Mouse (Mus musculus) erythroblast, adult 5-6 weeks (primary cell): Measurements from ENCODE around the gene Klk1b26. TPM values are rescaled to one million over a fixed set of nuclear protein-coding genes. Genes with fewer than 3 reads are reported as not detected.
"Not testable (repeated sequence)": the region's sequence is repeated elsewhere in the genome, so short reads cannot be mapped to it uniquely, and the experiment has no call there.

Experiments
- ATAC-seq: replicated peaks from 2 replicates; pipeline ENCODE4 v1.8.0; 2016; ENCODE audit warnings: moderate number of reproducible peaks, mild to moderate bottlenecking, moderate TSS enrichment, inconsistent platforms; ENCODE audit not compliant: poor library complexity, low FRiP score, severe bottlenecking
- total RNA-seq, 2 experiments: library from RNA; stranded (forward) in 1 of 2; stranded (reverse) in 1 of 2; fragments of 150-400 nt in 1 of 2; fragments of 200-764, 138-1000 nt in 1 of 2; gene quantifications; 2 replicates each; pipeline versions ENCODE4 v1.2.3 to v1.2.4; 2015 to 2017; ENCODE audit warnings: low replicate concordance in 2 of 2

Klk1b26 gene
- not detected in 2 replicates for total RNA-seq (2015; ENCODE audit: low replicate concordance)
- total RNA-seq (2017; ENCODE audit: low replicate concordance): not detected in 2 replicates

DNA sequence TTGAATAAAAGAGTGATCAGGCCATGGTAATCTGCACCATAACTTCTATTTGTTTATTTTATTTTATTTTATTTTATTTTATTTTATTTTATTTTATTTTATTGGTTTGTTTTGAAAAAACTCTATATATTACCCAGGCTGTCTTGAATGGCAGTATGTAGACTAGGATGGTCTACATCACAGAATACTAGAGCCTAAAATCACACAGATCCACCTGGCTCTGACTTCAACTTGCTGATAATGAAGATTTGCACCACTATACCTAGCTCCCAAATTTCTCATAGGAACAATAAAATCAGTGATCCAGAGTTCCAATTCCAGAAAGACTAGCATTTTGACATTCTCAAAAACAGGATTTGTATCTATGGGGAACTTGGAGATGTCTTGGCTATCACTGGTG lies at the start of gene Klk1b26:
TSS of gene Klk1b26 (plus strand) at position 301 of the 400 bp plus-strand sequence.
- not testable (repeated sequence) for ATAC-seq

GRCm38 (mm10) chr7:43966451-43966850 lies 45.5 kb upstream of the Klk1b26 start, which contains the start of gene Klk1b1:
Gene Klk1b1 (plus strand): TSS chr7:43966751.
- ATAC-seq: no peak

DNA sequence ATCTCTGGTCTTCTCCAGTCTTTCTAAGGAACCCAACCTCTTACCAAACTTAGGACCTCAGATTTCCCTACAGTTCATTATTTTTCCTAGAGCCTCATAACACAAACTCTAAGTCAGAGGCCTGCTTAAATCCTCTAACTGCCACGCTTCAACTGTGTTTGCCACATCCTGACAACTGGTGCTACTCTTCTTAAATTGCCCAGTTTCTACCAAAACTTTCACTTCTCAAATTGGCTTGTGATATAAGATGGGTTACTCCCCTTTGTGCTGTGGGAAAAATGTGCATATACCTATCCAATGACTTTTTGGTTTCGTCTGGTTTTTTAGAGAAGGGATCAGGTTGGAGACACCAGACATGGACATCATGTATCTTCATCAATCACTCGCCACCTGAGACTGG lies 44.9 kb upstream of the Klk1b26 start:
- no peak for ATAC-seq

DNA sequence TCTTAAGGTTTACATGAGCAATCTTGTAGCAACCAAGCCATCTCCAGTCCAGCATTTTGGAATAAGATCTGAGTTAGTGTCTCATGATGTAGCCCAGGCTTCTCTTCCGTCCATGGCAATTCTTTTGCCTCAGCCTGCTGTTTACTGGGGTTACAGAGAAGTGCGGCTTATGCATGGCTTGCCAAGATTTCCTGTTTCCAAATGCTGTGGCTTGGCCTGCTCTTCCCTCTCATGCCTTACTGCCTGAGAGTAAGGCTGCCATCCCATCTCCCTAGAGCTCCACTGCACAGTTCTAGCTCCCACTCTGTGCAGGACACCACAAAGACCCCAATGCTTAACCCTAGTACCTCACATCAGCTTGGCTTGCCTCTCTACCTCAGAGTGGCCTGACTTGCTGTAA lies 44.4 kb upstream of the Klk1b26 start:
- no peak for ATAC-seq

- ATAC-seq: not testable (repeated sequence)
These were observed 36.2 kb upstream of the Klk1b26 start, which contains the start of gene Klk1b9 for GRCm38 (mm10) chr7:43975761-43976160. Gene Klk1b9 (plus strand): TSS chr7:43976061.

DNA sequence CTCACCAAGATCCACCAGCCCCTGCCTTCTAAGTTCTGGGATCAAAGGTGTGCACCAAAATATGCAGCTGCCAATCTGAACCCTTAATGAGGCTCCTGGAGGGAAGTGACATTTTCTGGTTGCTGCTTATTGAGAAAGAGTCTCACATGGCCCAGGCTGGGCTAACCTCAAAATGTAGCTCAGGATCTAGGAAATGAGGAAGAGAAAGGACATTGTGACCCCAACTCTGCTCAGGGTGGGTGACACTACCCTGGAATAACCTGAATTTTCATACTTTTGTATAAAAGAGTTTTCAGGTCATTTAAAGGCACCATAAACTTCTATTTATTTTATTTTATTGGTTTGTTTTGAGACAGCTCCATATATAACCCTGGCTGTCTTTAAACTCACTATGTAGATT lies 26.3 kb upstream of the Klk1b26 start:
- ATAC-seq: no peak

- ATAC-seq: not testable (repeated sequence)
These were observed 17.1 kb upstream of the Klk1b26 start for GRCm38 (mm10) chr7:43994821-43995220.

DNA sequence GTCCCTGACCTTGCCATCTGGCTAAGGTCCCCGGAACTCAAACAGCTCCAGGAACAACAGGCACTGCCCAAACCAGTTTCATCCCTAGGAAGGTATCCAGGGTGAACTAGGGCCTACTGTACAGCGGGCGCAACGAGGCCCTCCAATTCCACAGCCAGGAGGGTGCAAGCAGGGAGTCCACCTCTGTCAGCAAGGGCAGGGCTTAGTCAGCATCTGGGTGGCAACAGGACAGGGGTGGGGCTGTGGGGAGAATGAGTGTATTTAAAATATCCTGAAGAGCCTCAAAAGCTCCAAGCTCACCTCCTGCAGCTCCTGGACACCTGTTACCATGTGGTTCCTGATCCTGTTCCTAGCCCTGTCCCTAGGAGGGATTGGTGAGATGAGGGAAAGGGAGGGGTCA lies 16.4 kb upstream of the Klk1b26 start, which contains the start of gene Klk1b11:
TSS of gene Klk1b11 (plus strand) at position 301 of the 400 bp plus-strand sequence.
- not testable (repeated sequence) for ATAC-seq

DNA sequence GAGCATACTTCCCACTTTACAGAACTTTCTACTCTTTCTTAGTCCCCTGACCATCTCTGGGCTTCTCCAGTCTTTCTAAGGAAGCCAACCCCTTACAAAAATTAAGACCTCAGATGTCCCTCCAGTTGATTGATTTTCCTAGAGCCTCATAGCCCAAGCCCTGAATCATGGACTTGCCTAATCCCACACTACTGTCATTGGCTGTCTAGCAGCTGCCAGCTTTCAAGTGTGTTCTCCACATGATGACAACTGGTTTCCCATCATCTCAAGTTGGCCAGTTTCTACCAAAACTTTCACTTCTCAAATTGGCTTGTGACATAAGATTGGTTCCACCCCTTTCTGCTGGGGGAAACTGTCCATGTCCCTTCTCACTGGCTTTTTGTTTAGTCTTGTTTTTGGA lies 7.1 kb upstream of the Klk1b26 start:
- no peak for ATAC-seq

- not testable (repeated sequence) for ATAC-seq
These were observed 2.7 kb downstream of the Klk1b26 start for GRCm38 (mm10) chr7:44014666-44015065.

DNA sequence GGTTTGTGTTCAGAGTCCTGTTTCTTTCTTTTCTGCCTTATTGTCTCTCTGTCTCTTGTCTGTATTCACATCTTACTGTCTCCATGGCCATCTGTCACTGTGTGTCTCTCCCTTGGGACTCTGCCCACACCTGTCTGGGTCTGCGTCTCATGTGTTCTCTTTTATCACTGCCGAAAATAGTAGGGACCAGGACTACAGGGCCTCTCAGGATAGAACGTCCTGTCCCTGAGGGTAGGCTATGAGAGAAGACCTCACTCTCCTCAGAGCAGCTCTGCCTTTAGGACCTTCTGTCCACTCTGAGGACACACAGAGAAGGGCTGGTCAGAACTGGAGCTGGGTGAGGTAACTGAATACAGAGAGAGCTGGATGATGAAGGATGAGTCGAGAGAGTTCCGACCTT lies 3.1 kb downstream of the Klk1b26 start:
- no peak for ATAC-seq

GRCm38 (mm10) chr7:44051990-44052389 lies 40.0 kb downstream of the Klk1b26 start, which contains the start of gene Klk1b27:
Gene Klk1b27 (plus strand): TSS chr7:44052290.
- ATAC-seq: not testable (repeated sequence)

Other genes with a start within 250 kb of the Klk1b26 start
- gene Klk12, start 243.3 kb upstream of the Klk1b26 start, total RNA-seq (2015; ENCODE audit: low replicate concordance): not detected in 2 replicates
- not detected in 2 replicates for gene Klk12, start 243.3 kb upstream of the Klk1b26 start, total RNA-seq (2017; ENCODE audit: low replicate concordance)
- gene Klk11, start 237.6 kb upstream of the Klk1b26 start, total RNA-seq (2015; ENCODE audit: low replicate concordance): not detected in 2 replicates
- not detected in 2 replicates for gene Klk11, start 237.6 kb upstream of the Klk1b26 start, total RNA-seq (2017; ENCODE audit: low replicate concordance)
- not detected in 2 replicates for gene Klk10, start 231.1 kb upstream of the Klk1b26 start, total RNA-seq (2015; ENCODE audit: low replicate concordance)
- not detected in 2 replicates for gene Klk10, start 231.1 kb upstream of the Klk1b26 start, total RNA-seq (2017; ENCODE audit: low replicate concordance)
- not detected in 2 replicates for gene Klk9, start 220.3 kb upstream of the Klk1b26 start, total RNA-seq (2015; ENCODE audit: low replicate concordance)
- not detected in 2 replicates for gene Klk9, start 220.3 kb upstream of the Klk1b26 start, total RNA-seq (2017; ENCODE audit: low replicate concordance)
- gene Klk8, start 214.6 kb upstream of the Klk1b26 start, total RNA-seq (2015; ENCODE audit: low replicate concordance): 6.1 TPM in 1 of 2 replicates, not detected in the other
- gene Klk8, start 214.6 kb upstream of the Klk1b26 start, total RNA-seq (2017; ENCODE audit: low replicate concordance): 0.56 and 8.3 TPM in 2 replicates
- not detected in 2 replicates for gene Klk7, start 200.9 kb upstream of the Klk1b26 start, total RNA-seq (2015; ENCODE audit: low replicate concordance)
- gene Klk7, start 200.9 kb upstream of the Klk1b26 start, total RNA-seq (2017; ENCODE audit: low replicate concordance): not detected in 2 replicates
- not detected in 2 replicates for gene Klk6, start 187.7 kb upstream of the Klk1b26 start, total RNA-seq (2015; ENCODE audit: low replicate concordance)
- not detected in 2 replicates for gene Klk6, start 187.7 kb upstream of the Klk1b26 start, total RNA-seq (2017; ENCODE audit: low replicate concordance)
- not detected in 2 replicates for gene Klk5, start 170.2 kb upstream of the Klk1b26 start, total RNA-seq (2015; ENCODE audit: low replicate concordance)
- not detected in 2 replicates for gene Klk5, start 170.2 kb upstream of the Klk1b26 start, total RNA-seq (2017; ENCODE audit: low replicate concordance)
- gene Klk4, start 131.0 kb upstream of the Klk1b26 start, total RNA-seq (2015; ENCODE audit: low replicate concordance): not detected in 2 replicates
- not detected in 2 replicates for gene Klk4, start 131.0 kb upstream of the Klk1b26 start, total RNA-seq (2017; ENCODE audit: low replicate concordance)
- gene Klk15, start 78.4 kb upstream of the Klk1b26 start, total RNA-seq (2015; ENCODE audit: low replicate concordance): not detected in 2 replicates
- not detected in 2 replicates for gene Klk15, start 78.4 kb upstream of the Klk1b26 start, total RNA-seq (2017; ENCODE audit: low replicate concordance)
- not detected in 2 replicates for gene Klk1b8, start 61.5 kb upstream of the Klk1b26 start, total RNA-seq (2015; ENCODE audit: low replicate concordance)
- not detected in 2 replicates for gene Klk1b8, start 61.5 kb upstream of the Klk1b26 start, total RNA-seq (2017; ENCODE audit: low replicate concordance)
- not detected in 2 replicates for gene Klk1b1, start 45.4 kb upstream of the Klk1b26 start, total RNA-seq (2015; ENCODE audit: low replicate concordance)
- gene Klk1b1, start 45.4 kb upstream of the Klk1b26 start, total RNA-seq (2017; ENCODE audit: low replicate concordance): not detected in 2 replicates
- not detected in 2 replicates for gene Klk1b9, start 36.1 kb upstream of the Klk1b26 start, total RNA-seq (2015; ENCODE audit: low replicate concordance)
- gene Klk1b9, start 36.1 kb upstream of the Klk1b26 start, total RNA-seq (2017; ENCODE audit: low replicate concordance): not detected in 2 replicates
- gene Klk1b11, start 16.3 kb upstream of the Klk1b26 start, total RNA-seq (2015; ENCODE audit: low replicate concordance): not detected in 2 replicates
- gene Klk1b11, start 16.3 kb upstream of the Klk1b26 start, total RNA-seq (2017; ENCODE audit: low replicate concordance): not detected in 2 replicates
- gene Klk1b27, start 40.1 kb downstream of the Klk1b26 start, total RNA-seq (2015; ENCODE audit: low replicate concordance): not detected in 2 replicates
- gene Klk1b27, start 40.1 kb downstream of the Klk1b26 start, total RNA-seq (2017; ENCODE audit: low replicate concordance): not detected in 2 replicates
- gene Klk1b21, start 90.2 kb downstream of the Klk1b26 start, total RNA-seq (2015; ENCODE audit: low replicate concordance): not detected in 2 replicates
- gene Klk1b21, start 90.2 kb downstream of the Klk1b26 start, total RNA-seq (2017; ENCODE audit: low replicate concordance): not detected in 2 replicates
- not detected in 2 replicates for gene Klk1b22, start 100.5 kb downstream of the Klk1b26 start, total RNA-seq (2015; ENCODE audit: low replicate concordance)
- not detected in 2 replicates for gene Klk1b22, start 100.5 kb downstream of the Klk1b26 start, total RNA-seq (2017; ENCODE audit: low replicate concordance)
- not detected in 2 replicates for gene Klk1b16, start 124.6 kb downstream of the Klk1b26 start, total RNA-seq (2015; ENCODE audit: low replicate concordance)
- gene Klk1b16, start 124.6 kb downstream of the Klk1b26 start, total RNA-seq (2017; ENCODE audit: low replicate concordance): not detected in 2 replicates
- gene Klk1b24, start 176.1 kb downstream of the Klk1b26 start, total RNA-seq (2015; ENCODE audit: low replicate concordance): not detected in 2 replicates
- gene Klk1b24, start 176.1 kb downstream of the Klk1b26 start, total RNA-seq (2017; ENCODE audit: low replicate concordance): not detected in 2 replicates
- not detected in 2 replicates for gene Klk1b3, start 186.0 kb downstream of the Klk1b26 start, total RNA-seq (2015; ENCODE audit: low replicate concordance)
- not detected in 2 replicates for gene Klk1b3, start 186.0 kb downstream of the Klk1b26 start, total RNA-seq (2017; ENCODE audit: low replicate concordance)
- not detected in 2 replicates for gene Klk1b4, start 195.3 kb downstream of the Klk1b26 start, total RNA-seq (2015; ENCODE audit: low replicate concordance)
- gene Klk1b4, start 195.3 kb downstream of the Klk1b26 start, total RNA-seq (2017; ENCODE audit: low replicate concordance): not detected in 2 replicates
- not detected in 2 replicates for gene Klk1b5, start 203.8 kb downstream of the Klk1b26 start, total RNA-seq (2015; ENCODE audit: low replicate concordance)
- not detected in 2 replicates for gene Klk1b5, start 203.8 kb downstream of the Klk1b26 start, total RNA-seq (2017; ENCODE audit: low replicate concordance)
- not detected in 2 replicates for gene Klk1, start 213.2 kb downstream of the Klk1b26 start, total RNA-seq (2015; ENCODE audit: low replicate concordance)
- not detected in 2 replicates for gene Klk1, start 213.2 kb downstream of the Klk1b26 start, total RNA-seq (2017; ENCODE audit: low replicate concordance)
- not detected in 2 replicates for gene Gm36864, start 224.0 kb downstream of the Klk1b26 start, total RNA-seq (2015; ENCODE audit: low replicate concordance)
- gene Gm36864, start 224.0 kb downstream of the Klk1b26 start, total RNA-seq (2017; ENCODE audit: low replicate concordance): not detected in 2 replicates
- not detected in 2 replicates for gene 1700028J19Rik, start 234.5 kb downstream of the Klk1b26 start, total RNA-seq (2015; ENCODE audit: low replicate concordance)
- 0.70 TPM in 1 of 2 replicates, not detected in the other for gene 1700028J19Rik, start 234.5 kb downstream of the Klk1b26 start, total RNA-seq (2017; ENCODE audit: low replicate concordance)
- 8.2 and 9.8 TPM in 2 replicates for gene 2410002F23Rik, start 234.6 kb downstream of the Klk1b26 start, total RNA-seq (2015; ENCODE audit: low replicate concordance)
- 5.6 and 7.8 TPM in 2 replicates for gene 2410002F23Rik, start 234.6 kb downstream of the Klk1b26 start, total RNA-seq (2017; ENCODE audit: low replicate concordance)
- gene Acp4, start 245.2 kb downstream of the Klk1b26 start, total RNA-seq (2015; ENCODE audit: low replicate concordance): not detected in 2 replicates
- gene Acp4, start 245.2 kb downstream of the Klk1b26 start, total RNA-seq (2017; ENCODE audit: low replicate concordance): not detected in 2 replicates
- gene Gm15517, start 249.3 kb downstream of the Klk1b26 start, total RNA-seq (2015; ENCODE audit: low replicate concordance): not detected in 2 replicates
- not detected in 2 replicates for gene Gm15517, start 249.3 kb downstream of the Klk1b26 start, total RNA-seq (2017; ENCODE audit: low replicate concordance)